Mouse (Mus musculus): ENCODE data around the gene Ebf3.
A peak's percentile ranks its signal among the peaks of the same experiment; 100 is the strongest.

Ebf3 gene

GRCm38 (mm10) chr7:137208556-137208955, 105.7 kb downstream of the Ebf3 start:
- no peak for DNase-seq (ENCODE audit: extremely low spot score, low read depth, low spot score)

GRCm38 (mm10) chr7:137206770-137207285, 107.4 kb downstream of the Ebf3 start:
- DNase-seq (ENCODE audit: extremely low spot score, low read depth, low spot score), result no peak

- DNase-seq (ENCODE audit: extremely low spot score, low read depth, low spot score), result no peak
Observed at GRCm38 (mm10) chr7:137199533-137199932, 114.7 kb downstream of the Ebf3 start.

GRCm38 (mm10) chr7:137198921-137199320, 115.3 kb downstream of the Ebf3 start:
- no peak for DNase-seq (ENCODE audit: extremely low spot score, low read depth, low spot score)

- DNase-seq (ENCODE audit: extremely low spot score, low read depth, low spot score), result no peak
Observed at GRCm38 (mm10) chr7:137197118-137198030, 116.9 kb downstream of the Ebf3 start.

- DNase-seq (ENCODE audit: extremely low spot score, low read depth, low spot score), result no peak
Observed at GRCm38 (mm10) chr7:137196536-137196935, 117.7 kb downstream of the Ebf3 start.

GRCm38 (mm10) chr7:137192776-137193278, 121.4 kb downstream of the Ebf3 start:
- no peak for DNase-seq (ENCODE audit: extremely low spot score, low read depth, low spot score)

- DNase-seq (ENCODE audit: extremely low spot score, low read depth, low spot score), result no peak
Observed at GRCm38 (mm10) chr7:137191889-137192288, 122.4 kb downstream of the Ebf3 start.

GRCm38 (mm10) chr7:137172278-137172677, 142.0 kb downstream of the Ebf3 start:
- DNase-seq (ENCODE audit: extremely low spot score, low read depth, low spot score), result no peak

- DNase-seq (ENCODE audit: extremely low spot score, low read depth, low spot score), result no peak
Observed at GRCm38 (mm10) chr7:137159086-137159485, 155.2 kb downstream of the Ebf3 start.

GRCm38 (mm10) chr7:137154623-137155022, 159.6 kb downstream of the Ebf3 start:
- DNase-seq (ENCODE audit: extremely low spot score, low read depth, low spot score), result no peak

DNA sequence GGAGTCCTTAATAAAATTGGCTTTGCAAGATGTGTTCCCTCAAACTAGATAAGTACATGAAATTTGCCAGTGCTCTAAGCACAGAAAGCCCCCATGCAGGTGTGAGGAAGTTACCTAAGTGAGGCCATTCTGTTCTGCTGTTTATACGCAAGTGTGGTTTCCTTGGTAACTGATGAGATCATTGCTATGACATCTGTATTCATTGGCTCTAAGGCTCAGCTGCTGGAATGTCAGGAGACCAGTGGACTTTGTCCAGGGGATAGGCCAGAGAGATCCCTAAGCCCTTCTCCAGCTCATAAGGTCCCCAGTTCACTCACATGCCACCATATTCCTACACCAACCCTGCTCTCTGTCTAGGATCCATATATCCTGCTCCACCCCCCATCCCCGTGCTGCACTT, 162.4 kb downstream of the Ebf3 start:
- no peak for DNase-seq (ENCODE audit: extremely low spot score, low read depth, low spot score)

DNA sequence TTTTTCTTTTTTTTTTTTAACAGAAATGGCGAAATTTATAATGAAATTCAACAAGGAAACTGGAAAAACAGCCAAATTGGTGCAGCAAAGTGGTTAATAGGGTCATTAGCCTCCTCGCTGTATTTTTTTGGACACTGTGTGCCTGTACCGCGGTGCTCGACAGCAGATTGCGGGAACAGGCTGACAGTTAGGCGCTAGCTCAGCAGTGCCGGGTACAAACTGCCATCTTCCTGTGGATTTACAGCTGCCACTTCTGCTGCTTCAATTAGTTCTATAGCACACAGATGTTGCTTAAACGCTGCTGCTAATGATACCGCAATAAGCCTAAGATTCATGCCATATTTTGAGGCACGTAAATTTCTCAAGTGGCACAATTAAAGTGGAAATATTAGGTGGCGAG, 167.1 kb downstream of the Ebf3 start:
- peak; percentile 30 for DNase-seq (ENCODE audit: extremely low spot score, low read depth, low spot score)
